In the genomic region with DNA sequence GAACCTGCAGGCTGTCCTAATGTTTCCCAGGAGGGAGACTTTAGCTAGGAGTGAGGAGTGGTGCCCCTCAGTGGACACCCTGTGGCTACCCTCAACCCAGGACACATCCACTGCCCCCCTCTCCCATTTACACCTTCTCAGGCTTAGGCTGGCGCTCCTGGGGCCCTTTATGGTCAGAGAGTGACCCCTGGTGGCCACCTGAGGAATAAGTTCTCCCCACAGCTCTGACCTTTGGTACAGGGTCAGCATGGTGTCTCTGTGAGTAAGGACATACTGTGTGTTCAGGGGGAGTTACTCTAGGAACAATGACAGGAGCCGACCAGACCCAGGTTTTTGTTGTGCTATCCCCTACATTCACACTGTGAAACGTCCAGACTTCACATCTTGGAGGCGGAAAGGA, we compare ENCODE assay signal across 9 mouse cellular contexts. TPM values are rescaled to one million over a fixed set of nuclear protein-coding genes. Genes with fewer than 3 reads are reported as not detected.
A peak's percentile ranks its signal among the peaks of the same experiment; 100 is the strongest.
DNase-seq lines count a peak whose midpoint lies in the region; ATAC-seq lines count a peak whose summit lies in the region.
"Had no signal": no experiment of that assay in that cellular context is flagged by ENCODE, and none has a peak within 500 bp of the region (broad histone marks: within the 10 kb centered on the region; RNA-seq: fewer than 3 reads in every experiment).

No protein-coding gene starts in this region.

- no peaks in the 10 kb centered on the region for H3K36me3 ChIP-seq in hindbrain, embryonic 12.5 days
- no peaks in the 10 kb centered on the region for H3K36me3 ChIP-seq in limb, embryonic 12.5 days
- no peaks in the 10 kb centered on the region for H3K36me3 ChIP-seq in midbrain, embryonic 16.5 days (ENCODE audit: control insufficient read depth, insufficient read depth, low read length)

- peak; percentile 67 to 74 for DNase-seq in layer of hippocampus, postnatal 10 days (ENCODE audit: low spot score in 2 of 2)
- DNase-seq in layer of hippocampus, adult 9-11 months: no peak
- DNase-seq in adrenal gland, postnatal 10 days: peak; percentile 82
- DNase-seq in embryo, embryonic 11 days: peak; percentile 73
- peak; percentile 37 to 40 for DNase-seq in thymus, adult 18-20 months

- H3K4me1 ChIP-seq in hindbrain, embryonic 12.5 days: no peaks in the 10 kb centered on the region
- peaks cover 3% of the 10 kb centered on the region for H3K4me1 ChIP-seq in limb, embryonic 12.5 days (replicated peaks)
- H3K4me1 ChIP-seq in midbrain, embryonic 16.5 days (ENCODE audit: control insufficient read depth, insufficient read depth, low read length): no peaks in the 10 kb centered on the region

- H3K9me3 ChIP-seq in hindbrain, embryonic 12.5 days (replicated peaks): no peaks in the 10 kb centered on the region
- H3K9me3 ChIP-seq in limb, embryonic 12.5 days: no peaks in the 10 kb centered on the region
- H3K9me3 ChIP-seq in midbrain, embryonic 16.5 days (replicated peaks; ENCODE audit: control insufficient read depth, low read length, poor library complexity, severe bottlenecking): no peaks in the 10 kb centered on the region

- H3K9ac ChIP-seq in hindbrain, embryonic 12.5 days: no peak overlapping the region
- no peak overlapping the region for H3K9ac ChIP-seq in limb, embryonic 12.5 days (replicated peaks)
- H3K9ac ChIP-seq in midbrain, embryonic 16.5 days (ENCODE audit: low read depth, low read length): no peak overlapping the region

- 28% methylated on average over 4 of the region's 4 CpGs for WGBS in hindbrain, embryonic 12.5 days
- 32% methylated on average over 4 of the region's 4 CpGs for WGBS in limb, embryonic 12.5 days
- 28% methylated on average over 4 of the region's 4 CpGs for WGBS in midbrain, embryonic 16.5 days

- H3K4me2 ChIP-seq in hindbrain, embryonic 12.5 days (replicated peaks): no peak overlapping the region
- H3K4me2 ChIP-seq in limb, embryonic 12.5 days: no peak overlapping the region
- H3K4me2 ChIP-seq in midbrain, embryonic 16.5 days (ENCODE audit: low read length): no peak overlapping the region

- H3K27me3 ChIP-seq in hindbrain, embryonic 12.5 days: peaks cover 3% of the 10 kb centered on the region; the same call in 1 of the 2 replicates
- H3K27me3 ChIP-seq in limb, embryonic 12.5 days: peaks cover 5% of the 10 kb centered on the region; the same call in 1 of the 2 replicates
- no peaks in the 10 kb centered on the region for H3K27me3 ChIP-seq in midbrain, embryonic 16.5 days (ENCODE audit: control insufficient read depth, insufficient read depth, low read depth, low read length)

- H3K27ac ChIP-seq in hindbrain, embryonic 12.5 days: no peak overlapping the region
- H3K27ac ChIP-seq in limb, embryonic 12.5 days: no peak overlapping the region
- no peak overlapping the region for H3K27ac ChIP-seq in midbrain, embryonic 16.5 days (ENCODE audit: low read length)

- no peak overlapping the region for H3K4me3 ChIP-seq in hindbrain, embryonic 12.5 days
- H3K4me3 ChIP-seq in limb, embryonic 12.5 days (replicated peaks): no peak overlapping the region
- H3K4me3 ChIP-seq in midbrain, embryonic 16.5 days (ENCODE audit: low read depth, low read length): no peak overlapping the region
- H3K4me3 ChIP-seq: myocyte had no signal

- peak; percentile 53; the same call in 1 of the 2 replicates for ATAC-seq in hindbrain, embryonic 12.5 days (ENCODE audit: low FRiP score)
- 0 out of 2 replicates have a peak, but pooled peaks have one; percentile 8 for ATAC-seq in limb, embryonic 12.5 days (ENCODE audit: insufficient number of reproducible peaks, insufficient read depth, low FRiP score, low TSS enrichment, low read depth)
- peak; percentile 61; the same call in 1 of the 2 replicates for ATAC-seq in midbrain, embryonic 16.5 days

RNA-seq across cellular contexts. Expression of a gene that starts 10.8 kb away (rescaled TPM):
- total RNA-seq in layer of hippocampus, postnatal 10 days (2021): 10 to 100 TPM; 10.0 to 11.2 TPM
- total RNA-seq in adrenal gland, postnatal 10 days (2021): 10 to 100 TPM; 46.6 to 79.0 TPM
- 11.8 and 12.2 TPM in 2 replicates for polyA plus RNA-seq in hindbrain, embryonic 12.5 days (2016; fragmentation: Nextera tagmentation; extraction: Ambion mirVana)
- 4.3 and 6.0 TPM in 2 replicates for polyA plus RNA-seq in limb, embryonic 12.5 days (2016; fragmentation: Nextera tagmentation; extraction: Ambion mirVana)
- polyA plus RNA-seq in midbrain, embryonic 16.5 days (2015; fragmentation: Nextera tagmentation; extraction: Ambion mirVana): 4.8 and 5.1 TPM in 2 replicates

Comparison
In these comparisons a context has a peak if more than half of its experiments do, and no peak if none do; other contexts are left out.
1. ATAC-seq: peak in every context shown above with its lines; median percentile 61 in midbrain, embryonic 16.5 days; 53 in hindbrain, embryonic 12.5 days; 8 in limb, embryonic 12.5 days.